Mouse (Mus musculus) megakaryocyte, embryonic 14.5 days (primary cell): ENCODE measurements around the gene Nfu1.

Experiments used
- FLI1 ChIP-seq: IDR thresholded peaks from 2 replicates; pipeline ENCODE4 v1.6.1; 2012; ENCODE audit warnings: low read length, inconsistent platforms, mixed read lengths
- GATA1 ChIP-seq: IDR thresholded peaks from 3 replicates; pipeline ENCODE4 v1.6.1; 2012; ENCODE audit warnings: mixed read lengths, low read length, inconsistent platforms, borderline replicate concordance

GRCm38 (mm10) chr6:87002521-87003055, 6.4 kb upstream of the Nfu1 start:
- TF ChIP-seq GATA1: no peak
- TF ChIP-seq FLI1: no peak
